Mouse (Mus musculus): ENCODE results near the gene H2-DMb2. TPM values are rescaled to one million over a fixed set of nuclear protein-coding genes. Genes with fewer than 3 reads are reported as not detected.

The H2-DMb2 gene
- total RNA-seq, 2 experiments from 2014 or later = not detected

Other genes with a start within 250 kb of the H2-DMb2 start
- gene Platr17, start 238.2 kb upstream of the H2-DMb2 start, total RNA-seq (2021) = 1 to 10 TPM in 1 of 2 experiments, under 1 TPM in 1; 0.87 to 1.1 TPM
- gene Daxx, start 233.9 kb upstream of the H2-DMb2 start, total RNA-seq (2021) = 10 to 100 TPM; 23.9 to 29.6 TPM
- gene Tapbp, start 227.4 kb upstream of the H2-DMb2 start, total RNA-seq (2021) = 10 to 100 TPM; 36.3 to 40.7 TPM
- gene Zbtb22, start 227.4 kb upstream of the H2-DMb2 start, total RNA-seq (2021) = 10 to 100 TPM; 29.4 to 30.5 TPM
- 10 to 100 TPM; 60.2 to 80.6 TPM for gene Rgl2, start 213.8 kb upstream of the H2-DMb2 start, total RNA-seq (2021)
- gene Pfdn6, start 203.0 kb upstream of the H2-DMb2 start, total RNA-seq (2021) = 100 to 1,000 TPM in 1 of 2 experiments, 10 to 100 TPM in 1; 83.1 to 106 TPM
- gene Wdr46, start 202.6 kb upstream of the H2-DMb2 start, total RNA-seq (2021) = 10 to 100 TPM; 21.8 to 24.8 TPM
- gene B3galt4, start 191.8 kb upstream of the H2-DMb2 start, total RNA-seq (2021) = 1 to 10 TPM; 6.2 to 6.7 TPM
- gene Vps52, start 187.5 kb upstream of the H2-DMb2 start, total RNA-seq (2021) = 10 to 100 TPM; 80.4 to 81.7 TPM
- 100 to 1,000 TPM; 453 to 457 TPM for gene Rps18, start 187.3 kb upstream of the H2-DMb2 start, total RNA-seq (2021)
- gene H2-K1, start 143.0 kb upstream of the H2-DMb2 start, total RNA-seq (2021) = 10 to 100 TPM; 11.1 to 14.3 TPM
- 10 to 100 TPM; 27.8 to 34.2 TPM for gene Ring1, start 118.6 kb upstream of the H2-DMb2 start, total RNA-seq (2021)
- gene H2-Ke6, start 115.2 kb upstream of the H2-DMb2 start, total RNA-seq (2021) = 10 to 100 TPM; 48.6 to 51.6 TPM
- 100 to 1,000 TPM in 1 of 2 experiments, 10 to 100 TPM in 1; 82.8 to 108 TPM for gene Slc39a7, start 111.6 kb upstream of the H2-DMb2 start, total RNA-seq (2021)
- gene Rxrb, start 111.5 kb upstream of the H2-DMb2 start, total RNA-seq (2021) = 10 to 100 TPM; 70.1 to 70.2 TPM
- gene Col11a2, start 103.9 kb upstream of the H2-DMb2 start, total RNA-seq (2021) = 10 to 100 TPM; 14.5 to 22.0 TPM
- gene H2-Oa, start 51.0 kb upstream of the H2-DMb2 start, total RNA-seq (2021) = under 1 TPM in 1 of 2 experiments, not detected in 1; 0.34 TPM
- gene H2-DMa, start 23.8 kb upstream of the H2-DMb2 start, total RNA-seq (2021) = 10 to 100 TPM; 34.4 to 38.6 TPM
- 100 to 1,000 TPM; 252 to 263 TPM for gene Brd2, start 20.7 kb upstream of the H2-DMb2 start, total RNA-seq (2021)
- under 1 TPM; 0.69 to 0.91 TPM for gene H2-DMb1, start 9.8 kb downstream of the H2-DMb2 start, total RNA-seq (2021)
- gene Tap1, start 44.2 kb downstream of the H2-DMb2 start, total RNA-seq (2021) = 1 to 10 TPM; 5.1 to 5.2 TPM
- gene Psmb9, start 44.5 kb downstream of the H2-DMb2 start, total RNA-seq (2021) = 1 to 10 TPM; 1.4 to 1.9 TPM
- gene Psmb8, start 54.4 kb downstream of the H2-DMb2 start, total RNA-seq (2021) = 1 to 10 TPM; 2.3 to 4.4 TPM
- 1 to 10 TPM; 4.8 to 6.3 TPM for gene Tap2, start 60.2 kb downstream of the H2-DMb2 start, total RNA-seq (2021)
- gene H2-Ob, start 95.6 kb downstream of the H2-DMb2 start, total RNA-seq (2021) = under 1 TPM; 0.18 to 0.33 TPM
- gene H2-Ab1, start 114.4 kb downstream of the H2-DMb2 start, total RNA-seq (2021) = 1 to 10 TPM; 1.6 to 1.8 TPM
- under 1 TPM; 0.64 to 0.69 TPM for gene H2-Aa, start 144.5 kb downstream of the H2-DMb2 start, total RNA-seq (2021)
- 1 to 10 TPM; 1.3 to 2.3 TPM for gene H2-Eb1, start 162.6 kb downstream of the H2-DMb2 start, total RNA-seq (2021)
- gene H2-Eb2, start 182.4 kb downstream of the H2-DMb2 start, total RNA-seq (2021) = not detected
- 1 to 10 TPM in 1 of 2 experiments, under 1 TPM in 1; 0.58 to 1.3 TPM for gene Btnl2, start 211.5 kb downstream of the H2-DMb2 start, total RNA-seq (2021)
- not detected for gene Btnl1, start 233.8 kb downstream of the H2-DMb2 start, total RNA-seq (2021)